Mouse (Mus musculus) MEL (cell line): Measurements from ENCODE around the gene Ripply1.

ENCODE experiments used
- CHD1 ChIP-seq: IDR thresholded peaks from 2 replicates; pipeline ENCODE4 v1.6.1; 2012; ENCODE audit warnings: low read depth, mild to moderate bottlenecking, inconsistent platforms, low read length, improper control_type of control experiment
- CHD2 ChIP-seq: IDR thresholded peaks from 2 replicates; pipeline ENCODE4 v1.6.1; 2011; ENCODE audit warnings: low read length, improper control_type of control experiment
- CTCF ChIP-seq, 3 experiments: IDR thresholded peaks in 2 of 3; conservative IDR thresholded peaks in 1 of 3; 2 replicates each; pipeline ENCODE4 v1.5.1; 2011 to 2012; ENCODE audit warnings: low read length in 3 of 3, low read depth in 2 of 3, mild to moderate bottlenecking in 2 of 3, improper control_type of control experiment in 1 of 3, inconsistent platforms in 1 of 3, mixed read lengths in 1 of 3, moderate library complexity in 1 of 3; ENCODE audit not compliant: control insufficient read depth in 1 of 3, insufficient read depth in 1 of 3, poor library complexity in 1 of 3, severe bottlenecking in 1 of 3
- E2F4 ChIP-seq: IDR thresholded peaks from 2 replicates; pipeline ENCODE4 v1.6.1; 2011; ENCODE audit warnings: low read depth, low read length, improper control_type of control experiment, borderline replicate concordance
- GATA1 ChIP-seq: IDR thresholded peaks from 2 replicates; pipeline ENCODE4 v1.6.1; 2011; ENCODE audit warnings: low read depth, low read length, improper control_type of control experiment
- MEF2A ChIP-seq: IDR thresholded peaks from 2 replicates; pipeline ENCODE4 v1.6.1; 2014; ENCODE audit warnings: low read depth, mild to moderate bottlenecking, inconsistent platforms, low read length, improper control_type of control experiment; ENCODE audit not compliant: poor library complexity, insufficient replicate concordance, severe bottlenecking; ENCODE audit errors: extremely low read depth
- POLR2A ChIP-seq, 2 experiments: IDR thresholded peaks; 2 replicates each; pipeline ENCODE4 v1.6.1; 2011 to 2012; ENCODE audit warnings: low read length in 2 of 2, mild to moderate bottlenecking in 2 of 2, control low read depth in 1 of 2, improper control_type of control experiment in 1 of 2, low read depth in 1 of 2, moderate library complexity in 1 of 2; ENCODE audit not compliant: control insufficient read depth in 1 of 2, insufficient read depth in 1 of 2, poor library complexity in 1 of 2
- POLR2AphosphoS2 ChIP-seq: IDR thresholded peaks from 2 replicates; pipeline ENCODE4 v1.6.1; 2011; ENCODE audit warnings: low read length, improper control_type of control experiment
- RAD21 ChIP-seq: IDR thresholded peaks from 2 replicates; pipeline ENCODE4 v1.6.1; 2011; ENCODE audit warnings: mild to moderate bottlenecking, low read depth, low read length, improper control_type of control experiment
- TAL1 ChIP-seq: IDR thresholded peaks from 2 replicates; pipeline ENCODE4 v1.6.1; 2012; ENCODE audit warnings: mild to moderate bottlenecking, inconsistent platforms, low read length, moderate library complexity, mixed read lengths
- ZC3H11A ChIP-seq: IDR thresholded peaks from 2 replicates; pipeline ENCODE4 v1.6.1; 2012; ENCODE audit warnings: low read depth, mild to moderate bottlenecking, inconsistent platforms, low read length, improper control_type of control experiment
- ZKSCAN1 ChIP-seq: IDR thresholded peaks from 2 replicates; pipeline ENCODE4 v1.6.1; 2012; ENCODE audit warnings: low read depth, mild to moderate bottlenecking, inconsistent platforms, low read length, improper control_type of control experiment, moderate library complexity
- ZMIZ1 ChIP-seq: IDR thresholded peaks from 2 replicates; pipeline ENCODE4 v1.6.1; 2012; ENCODE audit warnings: low read depth, mild to moderate bottlenecking, inconsistent platforms, low read length, improper control_type of control experiment, moderate library complexity

DNA sequence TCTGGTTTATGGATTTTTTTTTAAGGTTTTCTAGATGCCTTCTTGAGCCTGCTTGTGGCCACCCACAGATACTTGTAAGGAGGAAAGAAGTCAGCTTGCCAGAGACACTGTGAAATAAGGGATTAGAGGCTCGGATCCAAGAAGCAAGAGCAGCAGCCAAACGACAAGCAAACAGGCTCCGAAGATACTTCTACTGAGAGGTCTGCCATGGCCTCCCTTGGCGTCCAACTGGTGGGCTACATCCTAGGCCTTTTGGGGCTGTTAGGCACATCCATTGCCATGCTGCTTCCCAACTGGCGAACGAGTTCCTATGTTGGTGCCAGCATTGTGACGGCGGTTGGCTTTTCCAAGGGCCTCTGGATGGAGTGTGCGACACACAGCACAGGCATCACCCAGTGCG is 26.3 kb upstream of the Ripply1 start:
- TF ChIP-seq TAL1: no peak
- no peak for TF ChIP-seq CHD2
- TF ChIP-seq POLR2A (IDR thresholded peaks at IDR 0.05; ENCODE audit: control insufficient read depth in 1 of 2, insufficient read depth in 1 of 2, low read depth in 1 of 2, low read length in 2 of 2, poor library complexity in 1 of 2): no peak
- no peak for TF ChIP-seq E2F4
- TF ChIP-seq CTCF (IDR thresholded peaks at IDR 0.05 in 2 of 3, conservative IDR thresholded peaks at IDR 0.05 in 1 of 3; ENCODE audit: control insufficient read depth in 1 of 3, insufficient read depth in 1 of 3, low read depth in 2 of 3, low read length in 3 of 3, poor library complexity in 1 of 3, severe bottlenecking in 1 of 3): no peak
- no peak for TF ChIP-seq ZKSCAN1
- TF ChIP-seq GATA1: no peak
- no peak for TF ChIP-seq RAD21
- no peak for TF ChIP-seq CHD1
- TF ChIP-seq ZMIZ1: no peak
- TF ChIP-seq POLR2AphosphoS2: no peak
- TF ChIP-seq MEF2A: no peak
- no peak for TF ChIP-seq ZC3H11A
